Comparison of ENCODE assay signal across 9 mouse cellular contexts in the genomic region with DNA sequence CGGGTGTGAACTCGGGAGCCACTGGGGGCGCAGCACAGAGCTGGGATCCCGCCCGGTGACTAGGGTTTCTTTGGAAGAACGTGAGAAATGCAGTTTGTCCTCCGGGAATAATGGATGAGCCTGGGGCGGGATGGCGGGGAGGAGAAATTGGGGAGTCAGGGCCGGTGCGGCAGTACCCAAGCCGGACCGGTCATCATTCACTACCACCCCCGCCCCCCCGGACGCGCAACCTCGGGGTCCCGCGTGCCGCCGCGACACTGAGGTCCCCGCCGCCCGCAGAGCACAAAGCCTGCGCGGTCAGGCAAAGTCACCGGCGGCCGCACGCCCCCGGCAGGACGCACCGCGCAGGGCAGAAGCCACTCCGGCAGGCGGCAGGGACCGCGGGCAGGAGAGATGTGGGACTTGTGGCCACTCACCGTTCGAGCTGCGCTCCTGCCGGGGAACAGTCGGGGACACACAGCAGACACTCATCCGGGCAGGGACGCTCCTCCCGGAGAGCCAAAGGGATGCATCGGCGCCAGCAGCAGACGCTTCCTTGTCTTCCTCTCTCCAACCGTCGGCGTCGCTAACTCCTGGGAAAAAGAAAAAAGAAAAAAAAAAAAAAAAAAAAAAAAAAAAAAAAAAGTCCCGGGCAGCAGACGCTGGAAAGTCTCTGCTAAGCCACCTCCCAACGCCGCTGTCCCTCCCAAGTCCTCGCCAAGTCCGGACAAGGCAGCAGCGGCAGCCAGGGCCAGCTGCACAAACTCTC. TPM values are rescaled to one million over a fixed set of nuclear protein-coding genes. Genes with fewer than 3 reads are reported as not detected.
DNase-seq lines count a peak whose midpoint lies in the region; ATAC-seq lines count a peak whose summit lies in the region.
"Had no signal": no experiment of that assay in that cellular context is flagged by ENCODE, and none has a peak within 500 bp of the region (broad histone marks: within the 10 kb centered on the region; RNA-seq: fewer than 3 reads in every experiment).

No protein-coding gene starts in this region.

- peak; percentile 98 for DNase-seq in adipocyte (ENCODE audit: low spot score)
- peak; percentile 35 for DNase-seq in cerebellum, adult 9-11 months
- DNase-seq in frontal cortex, postnatal 14 days (ENCODE audit: low spot score in 2 of 2): peak; percentile 29 to 44
- peak; percentile 85 for DNase-seq in hindbrain, embryonic 11.5 days (ENCODE audit: low spot score)
- DNase-seq in layer of hippocampus, postnatal 10 days (ENCODE audit: low spot score in 2 of 2): peak; percentile 70 to 79
- DNase-seq in retina, embryonic 14.5 days (ENCODE audit: low spot score): peak; percentile 80
- DNase-seq in thymus, postnatal 10 days (ENCODE audit: low spot score in 2 of 2): no peak

- H3K9ac ChIP-seq in hindbrain, embryonic 11.5 days (ENCODE audit: low read depth, low read length): peak overlapping the region; percentile 90
- peak overlapping the region; percentile 87 for H3K9ac ChIP-seq in lung, embryonic 15.5 days

- ATAC-seq in hindbrain, embryonic 11.5 days (ENCODE audit: low FRiP score): peak; percentile 89
- peak; percentile 93 for ATAC-seq in lung, embryonic 15.5 days (ENCODE audit: borderline replicate concordance, extremely low read depth, low FRiP score, low TSS enrichment)

- peak overlapping the region; percentile 86 for H3K27ac ChIP-seq in hindbrain, embryonic 11.5 days (ENCODE audit: low read depth, low read length)
- H3K27ac ChIP-seq in lung, embryonic 15.5 days: peak overlapping the region; percentile 96
- H3K27ac ChIP-seq: macrophage had no signal

- under 1% methylated on average over 62 of the region's 62 CpGs for WGBS in hindbrain, embryonic 11.5 days
- under 1% methylated on average over 58 of the region's 62 CpGs for WGBS in lung, embryonic 15.5 days

- 0 out of 2 replicates have a peak, but pooled peaks cover 4% of the 10 kb centered on the region for H3K4me1 ChIP-seq in hindbrain, embryonic 11.5 days (replicated peaks; ENCODE audit: control insufficient read depth, insufficient read depth, low read length)
- H3K4me1 ChIP-seq in lung, embryonic 15.5 days: peaks cover 20% of the 10 kb centered on the region

- H3K27me3 ChIP-seq in hindbrain, embryonic 11.5 days (ENCODE audit: control insufficient read depth, insufficient read depth, low read length): no peaks in the 10 kb centered on the region
- H3K27me3 ChIP-seq in lung, embryonic 15.5 days: no peaks in the 10 kb centered on the region

- no peaks in the 10 kb centered on the region for H3K36me3 ChIP-seq in hindbrain, embryonic 11.5 days (ENCODE audit: control insufficient read depth, insufficient read depth, low read length)
- H3K36me3 ChIP-seq in lung, embryonic 15.5 days: no peaks in the 10 kb centered on the region

- peak overlapping the region; percentile 79 for H3K4me3 ChIP-seq in hindbrain, embryonic 11.5 days (ENCODE audit: low read depth, low read length)
- H3K4me3 ChIP-seq in lung, embryonic 15.5 days: peak overlapping the region; percentile 87

- peak overlapping the region; percentile 76 for H3K4me2 ChIP-seq in hindbrain, embryonic 11.5 days (replicated peaks; ENCODE audit: low read depth, low read length)
- H3K4me2 ChIP-seq in lung, embryonic 15.5 days: peak overlapping the region; percentile 85

- H3K9me3 ChIP-seq in hindbrain, embryonic 11.5 days (ENCODE audit: control insufficient read depth, low read length): no peaks in the 10 kb centered on the region
- no peaks in the 10 kb centered on the region for H3K9me3 ChIP-seq in lung, embryonic 15.5 days

RNA-seq across cellular contexts. Expression of gene Tspan12, which starts 0.5 kb away (rescaled TPM):
- 64.0 and 70.5 TPM in 2 replicates for polyA plus RNA-seq in hindbrain, embryonic 11.5 days (2014; fragmentation: Nextera tagmentation; extraction: Ambion mirVana)
- 10 to 100 TPM; 27.9 to 33.2 TPM for total RNA-seq in layer of hippocampus, postnatal 10 days (2021)
- polyA plus RNA-seq in lung, embryonic 15.5 days (2015; fragmentation: Nextera tagmentation; extraction: Ambion mirVana): 53.1 and 56.2 TPM in 2 replicates
- polyA plus RNA-seq: macrophage had no signal

Comparison
In these comparisons a context has a peak if more than half of its experiments do, and no peak if none do; other contexts are left out.
1. DNase-seq: peak in adipocyte (single experiment), cerebellum, adult 9-11 months (single experiment), frontal cortex, postnatal 14 days (2 of 2), hindbrain, embryonic 11.5 days (single experiment), layer of hippocampus, postnatal 10 days (2 of 2) and retina, embryonic 14.5 days (single experiment); none in thymus, postnatal 10 days (0 of 2).